Mouse (Mus musculus) liver, adult 2 months (tissue): ENCODE measurements at regions not wholly inside any gene's neighbourhood (a gene's known extent, or its start where the extent isn't known, plus 50 kb on each side); places are given as distances from the start of the nearest gene placed in this dataset.

Experiments used
- CTCF ChIP-seq: fragments of 200-500 bp; IDR thresholded peaks from 2 replicates; pipeline ENCODE4 v1.5.1; 2011; ENCODE audit warnings: low read depth, low read length, control low read depth
- POLR2A ChIP-seq: fragments of 200-500 bp; IDR thresholded peaks from 2 replicates; pipeline ENCODE4 v1.6.1; 2011; ENCODE audit warnings: low read length, control low read depth; ENCODE audit not compliant: insufficient read depth; ENCODE audit errors: extremely low read depth

GRCm38 (mm10) chr9:34243674-34244073 is 242.0 kb upstream of the Kirrel3 start:
- no peak for TF ChIP-seq POLR2A
- no peak for TF ChIP-seq CTCF
